Mouse (Mus musculus) ES-E14 (cell line): ENCODE results near the gene Pnmt.

ENCODE experiments used
- CHD2 ChIP-seq: IDR thresholded peaks from 2 replicates; pipeline ENCODE4 v1.6.1; 2014; ENCODE audit warnings: mild to moderate bottlenecking, low read depth, low read length, inconsistent platforms
- HCFC1 ChIP-seq: IDR thresholded peaks from 2 replicates; pipeline ENCODE4 v1.6.1; 2012; ENCODE audit warnings: low read length, inconsistent platforms, borderline replicate concordance; ENCODE audit not compliant: insufficient read depth
- MAFK ChIP-seq: IDR thresholded peaks from 2 replicates; pipeline ENCODE4 v1.6.1; 2014; ENCODE audit warnings: mild to moderate bottlenecking, low read depth, low read length, inconsistent platforms; ENCODE audit not compliant: insufficient read depth
- ZC3H11A ChIP-seq: IDR thresholded peaks from 2 replicates; pipeline ENCODE4 v1.6.1; 2012; ENCODE audit warnings: low read depth, mild to moderate bottlenecking, inconsistent platforms, low read length, borderline replicate concordance
- ZNF384 ChIP-seq: IDR thresholded peaks from 2 replicates; pipeline ENCODE4 v1.6.1; 2012; ENCODE audit warnings: low read depth, low read length, inconsistent platforms

- TF ChIP-seq ZC3H11A (no peak), ZNF384 (no peak), CHD2 (no peak), HCFC1 (no peak), MAFK (no peak)
These were observed 16.9 kb upstream of the Pnmt start for GRCm38 (mm10) chr11:98369337-98369736.
